Mouse (Mus musculus) thymus, adult 2 months (tissue): ENCODE data around the gene Mdga1.

ENCODE experiments used
- CTCF ChIP-seq: fragments of 200-500 bp; IDR thresholded peaks from 2 replicates; pipeline ENCODE4 v1.5.1; 2012; ENCODE audit warnings: mild to moderate bottlenecking, control low read depth, low read length, moderate library complexity, borderline replicate concordance; ENCODE audit not compliant: control insufficient read depth, poor library complexity, insufficient read depth; ENCODE audit errors: extremely low read depth
- POLR2A ChIP-seq: fragments of 200-500 bp; IDR thresholded peaks from 2 replicates; pipeline ENCODE4 v1.6.1; 2012; ENCODE audit warnings: mild to moderate bottlenecking, low read length, control low read depth, moderate library complexity; ENCODE audit not compliant: control insufficient read depth, poor library complexity, insufficient read depth; ENCODE audit errors: extremely low read depth

DNA sequence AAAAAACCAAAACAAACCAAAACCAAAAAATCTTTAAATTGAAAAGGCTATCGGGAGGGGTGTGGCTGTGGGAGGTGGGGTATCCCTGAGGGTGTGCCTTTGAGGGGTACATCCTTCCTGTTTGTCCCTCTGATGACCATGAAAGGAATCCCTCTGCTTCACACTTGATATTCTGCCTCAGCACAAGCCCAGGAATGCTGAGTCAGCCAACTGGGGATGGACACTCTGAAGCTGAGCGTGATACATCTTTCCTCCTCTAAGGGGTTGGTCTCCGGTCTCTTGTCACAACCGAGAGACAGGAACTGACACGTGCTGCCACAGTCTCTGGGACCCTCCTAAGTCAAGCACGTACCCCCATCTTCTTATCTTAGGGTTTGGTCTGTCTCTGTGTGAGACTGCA is 37.1 kb downstream of the Mdga1 start:
- TF ChIP-seq POLR2A: no peak
- no peak for TF ChIP-seq CTCF
